Mouse (Mus musculus) Patski (cell line): ENCODE measurements around the gene Uhrf1bp1l. TPM values are rescaled to one million over a fixed set of nuclear protein-coding genes. Genes with fewer than 3 reads are reported as not detected.

Experiments used
- ATAC-seq: fragments of 100-300 bp; one replicate; pipeline ENCODE4 v1.8.0; 2021
- CTCF ChIA-PET: fragments of 350-600 bp; sonication (Branson Sonifier 250); formaldehyde crosslinking; loops from one replicate; lab custom pipeline; 2022; ENCODE audit warnings: inconsistent platforms; lab: Charles Lee
- POLR2A ChIA-PET: fragments of 350-600 bp; sonication (Branson Sonifier 250); formaldehyde crosslinking; loops from one replicate; lab custom pipeline; 2022; ENCODE audit warnings: antibody characterized with exemption, inconsistent platforms; lab: Charles Lee
- DNase-seq: peaks from one replicate; pipeline ENCODE4 v3.0.0-alpha.2; 2011; ENCODE audit warnings: low read depth, low spot score
- H3K27me3 ChIP-seq: fragments of 371-371 bp; one replicate; pipeline ENCODE4 v1.5.1; 2021
- CTCF ChIP-seq: fragments of 100-300 bp; IDR thresholded peaks from one replicate; pipeline ENCODE4 v1.5.1; 2021
- in situ Hi-C: fragments of 300-500 bp; cut with MboI; formaldehyde crosslinking; loops from 3 replicates; pipeline ENCODE4 v1.11.1; 2018; ENCODE audit warnings: low pct_unique_long_range_greater_than_20kb, mixed read lengths
- polyA plus RNA-seq: library from polyadenylated mRNA; unstranded; gene quantifications from one replicate; pipeline ENCODE4 v1.2.3, GENCODE M21; 2021

The Uhrf1bp1l gene
- polyA plus RNA-seq, 1 experiment from 2014 or later, result 62.8 TPM

DNA sequence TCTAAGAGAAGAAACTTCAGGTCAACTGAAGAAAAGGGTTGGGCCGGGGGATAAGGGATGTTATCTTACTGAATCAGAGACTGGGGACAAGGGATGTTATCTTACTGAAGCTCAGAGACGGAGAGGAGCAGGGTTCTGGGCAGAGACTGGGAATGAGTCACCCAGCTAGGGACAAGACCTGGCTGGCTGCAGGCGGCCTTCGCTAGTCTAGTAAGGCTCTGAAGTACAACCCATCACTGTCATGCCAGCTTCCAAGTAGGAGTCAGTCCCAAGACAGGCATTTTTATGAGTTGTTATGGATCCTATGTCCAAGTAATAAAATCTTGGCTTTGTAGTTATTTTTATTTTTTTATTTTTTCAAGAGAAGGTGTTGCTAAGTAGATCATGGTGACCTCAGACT, 1.5 kb upstream of the Uhrf1bp1l start:
- in situ Hi-C loops, result loop anchor here (25.0 kb wide), 1 partner anchor 294 kb away; no protein-coding TSS in a partner anchor
- H3K27me3 ChIP-seq, result peaks cover 3% of the 10 kb centered on the region
- DNase-seq (no peak), ATAC-seq (no peak)
- POLR2A ChIA-PET, result interaction anchor here (1.7 kb wide), 1 partner anchor 9 kb away, joined by 4 read pairs; no protein-coding TSS in a partner anchor
- TF ChIP-seq CTCF, result no peak
- CTCF ChIA-PET, result no interaction called here

DNA sequence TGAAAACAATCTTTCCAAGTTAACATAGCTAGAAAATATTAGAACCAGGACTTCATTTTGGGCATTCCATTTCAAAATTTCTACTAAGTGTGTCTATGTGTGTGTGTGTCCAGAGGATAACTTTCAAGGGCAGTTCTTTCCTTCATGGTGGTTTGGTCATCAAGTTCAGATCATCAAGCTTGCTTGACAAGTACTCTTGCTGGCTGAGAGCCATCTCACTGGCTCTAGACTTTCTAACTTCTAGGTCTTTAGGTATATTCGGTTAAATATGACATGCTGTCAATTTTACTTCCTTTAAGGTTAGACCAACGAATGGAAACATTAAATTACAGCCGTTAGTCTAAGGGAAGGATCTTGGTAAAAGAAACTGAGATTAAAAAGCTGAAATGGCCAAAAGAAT, 450 bp upstream of the Uhrf1bp1l start:
- in situ Hi-C loops, result loop anchor here (25.0 kb wide), 1 partner anchor 293 kb away; no protein-coding TSS in a partner anchor
- no peak for TF ChIP-seq CTCF
- peaks cover 3% of the 10 kb centered on the region for H3K27me3 ChIP-seq
- POLR2A ChIA-PET, result interaction anchor here (0.5 to 1.7 kb wide), 4 partner anchors 10 to 53 kb away, joined by 3 to 5 read pairs (median 4); no protein-coding TSS in a partner anchor
- CTCF ChIA-PET, result interaction anchor here (1.2 to 1.5 kb wide), 2 partner anchors 18 to 41 kb away, joined by 4 read pairs; no protein-coding TSS in a partner anchor
- ATAC-seq, result no peak
- DNase-seq, result no peak

DNA sequence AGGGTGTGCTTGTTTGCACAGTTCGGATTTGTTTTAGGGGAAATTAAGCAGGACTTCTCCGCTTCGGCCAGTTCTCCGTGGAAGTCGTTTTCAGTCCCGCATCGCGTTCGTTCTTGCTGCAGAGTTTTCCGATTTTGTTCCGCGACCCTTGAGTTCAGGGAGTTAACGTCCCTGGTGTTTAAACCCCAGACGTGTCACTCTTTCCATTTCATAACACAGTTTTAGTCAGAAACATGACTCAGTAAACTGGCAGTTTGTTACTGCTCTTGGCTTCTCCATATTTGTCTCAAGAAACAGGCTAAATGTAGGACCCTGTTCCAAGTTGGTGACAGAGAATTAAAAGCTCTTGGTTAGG, 852 bp downstream of the Uhrf1bp1l start:
- ATAC-seq, result peak; percentile 44
- POLR2A ChIA-PET, result no interaction called here
- no peak for DNase-seq
- CTCF ChIA-PET, result no interaction called here
- in situ Hi-C loops, result loop anchor here (25.0 kb wide), 1 partner anchor 292 kb away; no protein-coding TSS in a partner anchor
- no peak for TF ChIP-seq CTCF
- H3K27me3 ChIP-seq, result peaks cover 3% of the 10 kb centered on the region

DNA sequence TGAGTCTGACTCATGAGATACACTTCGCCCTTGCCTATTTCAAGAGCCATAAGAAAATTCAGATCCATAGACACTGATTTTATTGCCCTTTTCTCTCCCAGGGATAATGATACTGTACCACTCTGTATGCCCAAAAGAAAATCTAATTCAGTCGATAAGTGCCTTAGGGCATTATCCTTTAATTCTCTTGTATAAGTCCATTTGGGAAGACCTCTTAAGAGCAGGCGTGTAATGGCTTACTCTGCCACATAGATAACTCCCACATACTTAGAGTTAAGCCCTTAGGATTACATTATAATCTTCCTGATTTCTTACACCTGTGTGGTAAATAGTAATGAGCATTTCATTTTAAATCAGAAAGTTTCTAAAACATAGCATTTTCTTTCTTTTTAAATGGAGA, 1.8 kb downstream of the Uhrf1bp1l start:
- in situ Hi-C loops, result loop anchor here (25.0 kb wide), 1 partner anchor 291 kb away; no protein-coding TSS in a partner anchor
- no peak for DNase-seq
- ChIA-PET POLR2A (no interaction called here), CTCF (no interaction called here)
- ATAC-seq, result no peak
- no peaks in the 10 kb centered on the region for H3K27me3 ChIP-seq
- no peak for TF ChIP-seq CTCF

DNA sequence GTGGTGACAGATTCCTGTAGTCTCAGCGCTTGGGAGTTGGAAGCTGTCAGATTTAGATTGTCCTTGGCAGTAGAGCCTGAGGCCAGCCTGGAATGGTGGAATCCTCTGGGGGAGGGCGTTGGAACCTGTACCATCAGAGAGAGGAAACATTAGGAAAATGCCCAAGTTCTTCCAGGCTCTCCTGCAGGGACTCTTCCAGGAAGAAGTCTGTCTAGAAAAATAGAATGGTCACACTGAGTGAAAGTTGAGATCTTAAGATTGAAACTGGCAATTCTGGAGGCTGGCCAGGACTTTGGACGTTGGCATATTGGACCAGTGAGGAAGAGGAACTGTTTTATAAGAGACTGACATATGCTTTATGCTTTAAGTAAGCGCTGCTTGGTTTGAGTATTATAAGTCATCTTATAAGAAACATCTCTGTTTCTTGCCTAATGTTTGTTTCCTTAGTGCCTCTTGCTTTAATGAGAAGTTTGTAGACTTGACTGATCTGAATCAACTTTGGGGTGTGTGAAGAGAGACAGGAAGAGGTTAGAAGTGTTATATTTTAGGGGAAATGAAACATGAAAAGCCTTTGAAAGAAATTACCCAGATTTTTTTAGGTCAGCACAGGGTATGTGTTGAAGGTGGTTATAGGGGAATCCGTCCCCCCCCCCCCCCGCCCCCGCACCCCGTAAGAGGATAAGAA, 2.6 kb downstream of the Uhrf1bp1l start:
- no peak for ATAC-seq
- ChIA-PET POLR2A (no interaction called here), CTCF (no interaction called here)
- H3K27me3 ChIP-seq, result no peaks in the 10 kb centered on the region
- no peak for TF ChIP-seq CTCF
- in situ Hi-C loops, result loop anchor here (25.0 kb wide), 1 partner anchor 290 kb away; no protein-coding TSS in a partner anchor
- no peak for DNase-seq

DNA sequence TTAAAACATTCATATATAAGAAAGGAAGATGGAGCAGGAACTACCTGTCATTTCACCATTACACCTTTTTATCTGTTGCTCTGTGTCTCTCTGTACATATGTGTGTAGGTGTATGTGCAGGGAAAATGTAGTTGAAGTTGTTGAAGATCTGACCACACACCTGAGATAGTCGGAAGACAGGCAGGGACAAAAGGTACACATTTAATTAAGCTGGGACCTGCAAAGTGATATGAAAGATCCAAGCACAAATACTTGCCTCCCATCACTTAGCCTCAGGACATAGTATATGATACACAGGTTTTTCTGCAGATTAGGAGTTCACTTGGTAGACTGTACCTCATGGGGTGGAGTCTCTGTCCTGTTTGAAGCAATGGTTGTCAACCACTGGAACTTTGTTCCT, 3.1 kb downstream of the Uhrf1bp1l start:
- ATAC-seq (no peak), DNase-seq (no peak)
- in situ Hi-C loops, result loop anchor here (25.0 kb wide), 1 partner anchor 289 kb away; no protein-coding TSS in a partner anchor
- ChIA-PET CTCF (no interaction called here), POLR2A (no interaction called here)
- TF ChIP-seq CTCF, result no peak
- no peaks in the 10 kb centered on the region for H3K27me3 ChIP-seq

DNA sequence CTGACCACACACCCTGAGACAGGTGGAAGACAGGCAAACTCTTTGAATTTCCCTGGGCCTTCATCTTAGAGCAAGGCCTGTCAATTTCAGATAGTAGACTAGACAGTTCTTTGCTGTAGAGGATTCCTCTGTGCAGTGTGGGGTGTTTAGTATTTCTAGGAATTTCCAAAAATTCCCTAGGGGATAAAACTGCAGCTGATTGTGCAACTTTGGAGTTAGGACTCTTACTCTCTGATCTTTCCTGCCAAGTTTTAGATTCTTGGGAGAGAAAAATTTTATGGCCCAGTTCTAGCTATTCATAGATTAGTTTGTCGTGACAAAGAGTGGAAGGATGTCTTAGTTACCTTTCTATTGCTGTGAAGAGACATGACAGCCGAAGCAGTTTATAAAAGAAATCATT, 3.8 kb downstream of the Uhrf1bp1l start:
- no peak for ATAC-seq
- TF ChIP-seq CTCF, result no peak
- in situ Hi-C loops, result loop anchor here (25.0 kb wide), 1 partner anchor 289 kb away; no protein-coding TSS in a partner anchor
- POLR2A ChIA-PET, result no interaction called here
- CTCF ChIA-PET, result interaction anchor here (1.2 to 3.0 kb wide), 2 partner anchors 8 to 21 kb away, joined by 3 to 13 read pairs; no protein-coding TSS in a partner anchor
- no peak for DNase-seq
- no peaks in the 10 kb centered on the region for H3K27me3 ChIP-seq

DNA sequence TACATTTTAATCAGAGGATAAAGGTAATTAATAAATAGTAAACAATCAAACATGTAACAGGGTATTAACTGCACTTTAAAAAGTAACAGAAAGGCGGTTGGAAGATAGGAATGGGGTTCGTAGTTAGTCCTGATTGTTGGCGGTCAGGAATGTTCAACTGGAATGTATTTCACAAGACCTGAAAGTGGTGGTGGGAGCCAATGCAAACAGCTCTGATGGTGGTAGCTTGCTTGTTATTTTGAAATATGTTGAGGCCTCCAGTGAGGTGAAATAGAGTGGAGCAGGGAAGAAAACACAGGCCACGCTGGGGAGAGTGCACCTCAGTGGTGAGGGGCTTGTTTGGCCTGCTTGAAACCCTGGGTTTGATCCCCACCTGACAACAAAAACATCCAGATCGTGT, 6.3 kb downstream of the Uhrf1bp1l start:
- ChIA-PET CTCF (interaction anchor here (3.0 kb wide), 1 partner anchor 18 kb away, joined by 13 read pairs; no protein-coding TSS in a partner anchor), POLR2A (interaction anchor here (0.7 kb wide), 1 partner anchor 13 kb away, joined by 3 read pairs; no protein-coding TSS in a partner anchor)
- no peaks in the 10 kb centered on the region for H3K27me3 ChIP-seq
- in situ Hi-C loops, result no loop called here
- no peak for DNase-seq
- no peak for TF ChIP-seq CTCF
- ATAC-seq, result no peak

DNA sequence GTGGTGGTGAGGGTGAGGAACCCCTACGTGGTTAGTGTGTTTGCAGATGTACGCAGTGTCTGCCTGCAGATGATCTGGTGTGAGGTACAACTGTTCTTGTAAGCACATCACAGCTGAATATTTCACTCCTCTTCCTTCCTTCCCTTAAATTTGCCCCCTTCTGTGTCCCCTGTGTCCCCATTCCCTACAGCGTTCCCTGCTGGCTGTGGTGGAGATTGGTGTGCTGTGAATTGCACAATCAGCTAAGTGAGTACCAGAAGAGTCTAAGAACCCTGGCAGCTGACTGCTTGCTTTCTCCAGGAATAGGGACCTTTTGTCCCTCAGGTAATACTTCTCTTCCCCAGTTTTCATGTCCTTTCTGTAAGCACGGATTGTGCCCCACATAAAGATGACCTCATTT, 10.4 kb downstream of the Uhrf1bp1l start:
- ChIA-PET POLR2A (interaction anchor here (0.6 to 0.7 kb wide), 2 partner anchors 30 to 74 kb away, joined by 3 to 4 read pairs; no protein-coding TSS in a partner anchor), CTCF (interaction anchor here (2.3 to 2.7 kb wide), 2 partner anchors 9 to 12 kb away, joined by 9 to 10 read pairs; no protein-coding TSS in a partner anchor)
- H3K27me3 ChIP-seq, result no peaks in the 10 kb centered on the region
- TF ChIP-seq CTCF, result no peak
- DNase-seq (no peak), ATAC-seq (no peak)
- in situ Hi-C loops, result no loop called here

DNA sequence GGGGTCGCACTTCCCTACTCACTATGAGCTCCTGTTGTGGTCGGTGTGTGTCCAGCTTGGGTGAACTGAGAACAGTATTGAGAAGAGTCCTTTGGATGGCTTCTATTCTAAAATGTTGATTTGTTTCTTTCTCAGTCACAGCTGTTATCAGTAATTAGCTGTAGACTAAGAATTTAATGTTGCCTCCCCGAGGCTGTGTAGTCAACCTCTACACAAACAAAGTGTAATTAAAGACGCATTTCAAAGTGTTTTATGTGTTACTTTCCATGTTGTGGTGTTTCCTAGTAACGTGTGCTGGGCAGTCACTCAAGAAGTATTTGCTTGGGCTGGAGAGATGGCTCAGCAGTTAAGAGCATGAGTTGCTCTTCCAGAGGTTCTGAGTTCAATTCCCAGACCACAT, 16.0 kb downstream of the Uhrf1bp1l start:
- no peak for DNase-seq
- no peak for TF ChIP-seq CTCF
- in situ Hi-C loops, result no loop called here
- ChIA-PET POLR2A (no interaction called here), CTCF (no interaction called here)
- no peaks in the 10 kb centered on the region for H3K27me3 ChIP-seq
- peak; percentile 31 for ATAC-seq
